Mouse (Mus musculus) frontal cortex, postnatal 25 days (tissue): ENCODE measurements around the gene Sgip1.

ENCODE experiments used
- DNase-seq, 2 experiments: peaks; one replicate each; pipeline ENCODE4 v3.0.0; 2022; ENCODE audit warnings: low spot score in 2 of 2

The Sgip1 gene

DNA sequence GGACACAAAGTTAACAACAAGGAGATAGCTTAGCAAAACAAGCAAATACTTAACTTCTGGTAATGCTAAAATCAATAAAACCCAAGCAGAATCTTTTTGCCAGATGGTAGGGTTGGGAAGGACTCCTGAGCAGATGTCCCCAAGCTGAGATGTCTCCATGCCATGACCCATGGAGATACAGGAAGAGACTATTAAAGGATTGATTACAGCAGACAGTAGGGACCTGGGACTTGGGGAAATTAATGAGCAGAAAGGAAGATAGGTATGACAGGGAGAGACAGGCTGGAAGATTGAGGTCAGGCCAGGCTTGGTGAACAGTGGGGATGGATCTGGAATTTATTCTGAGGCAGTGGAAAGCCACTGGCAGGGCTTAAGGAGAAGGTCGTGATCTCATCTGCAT, 33.5 kb downstream of the Sgip1 start:
- DNase-seq = no peak

DNA sequence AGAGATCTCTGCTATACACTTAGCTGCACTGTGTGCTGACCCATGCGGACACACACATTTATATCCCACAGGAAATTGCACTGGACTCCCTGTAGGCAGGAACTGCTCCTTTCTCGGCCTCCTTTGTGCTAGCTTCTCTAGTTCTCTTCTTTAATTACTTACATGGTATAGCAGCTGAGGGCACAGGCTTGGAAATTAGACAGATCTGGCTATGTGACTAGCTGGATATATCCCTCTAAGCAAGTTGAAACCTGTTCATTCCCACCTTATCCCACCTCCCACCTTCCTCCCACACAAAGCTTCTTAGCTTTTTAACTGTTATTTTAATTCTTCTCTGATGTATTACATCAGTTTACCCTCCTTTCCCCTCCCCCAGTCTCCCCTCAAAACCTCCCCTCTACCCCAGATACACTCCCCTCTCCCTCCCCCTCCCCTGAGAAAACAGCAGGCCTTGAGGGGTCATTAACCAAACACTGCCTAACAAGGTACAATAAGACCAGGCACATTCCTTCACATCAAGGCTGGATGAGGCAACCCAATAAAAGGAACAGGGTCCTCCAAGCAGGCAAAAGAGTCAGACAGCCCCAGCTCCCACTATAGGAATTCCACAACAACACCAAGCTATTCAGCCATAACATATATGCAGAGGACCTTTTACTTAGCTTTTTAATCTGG, 34.6 kb downstream of the Sgip1 start:
- DNase-seq = no peak

DNA sequence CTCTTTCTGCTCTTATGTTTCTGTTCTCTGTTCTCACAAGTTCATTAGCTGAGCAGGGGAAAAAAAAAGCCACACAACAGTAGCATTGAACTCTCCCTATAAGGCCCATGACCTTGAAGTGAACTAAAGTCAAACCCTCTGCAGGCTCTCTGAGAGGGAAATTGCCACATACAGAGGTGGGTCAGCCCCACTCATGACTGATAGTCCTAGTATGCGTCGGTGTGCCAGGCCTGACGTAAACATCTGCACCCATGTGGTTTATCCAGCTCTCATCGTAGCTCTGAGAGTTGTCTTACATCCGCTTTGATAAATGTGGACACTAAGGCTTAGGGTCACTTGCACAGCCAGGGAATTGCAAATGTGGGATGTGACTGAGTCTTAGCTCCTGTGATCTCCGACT, 38.8 kb downstream of the Sgip1 start:
- DNase-seq = no peak

DNA sequence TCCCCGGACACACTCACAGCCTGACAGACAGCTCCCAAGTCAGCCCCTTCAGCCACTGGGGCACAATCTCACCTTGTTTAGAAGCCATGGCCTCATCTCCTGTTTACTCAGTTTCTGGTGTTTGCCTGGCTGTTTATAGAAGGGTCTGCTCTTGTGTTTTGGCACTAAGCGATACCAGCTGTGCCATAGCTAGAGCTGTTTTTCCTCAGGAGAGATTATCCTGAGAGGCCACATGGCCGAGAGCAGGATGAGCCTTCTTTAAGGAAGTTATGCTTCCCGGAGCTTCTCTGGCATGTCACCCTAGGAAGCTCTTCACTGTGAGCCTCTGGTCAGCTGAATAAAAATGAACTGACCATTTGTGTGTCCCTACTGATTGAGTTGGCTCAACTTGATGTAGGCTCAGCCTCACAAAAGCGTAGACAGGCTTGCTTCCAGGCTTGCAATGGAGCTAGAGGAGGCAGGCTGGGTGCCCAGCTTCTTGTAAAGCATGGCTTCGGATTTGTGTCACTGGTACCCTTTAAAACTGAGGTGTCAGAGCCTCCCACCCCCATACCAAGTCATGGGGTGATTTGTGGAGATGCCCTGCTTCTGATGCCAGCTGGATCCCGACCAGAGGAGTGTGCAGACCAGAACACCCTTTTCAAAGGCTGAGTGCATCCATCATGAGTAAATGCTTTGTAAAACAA, 42.1 kb downstream of the Sgip1 start:
- DNase-seq = no peak

DNA sequence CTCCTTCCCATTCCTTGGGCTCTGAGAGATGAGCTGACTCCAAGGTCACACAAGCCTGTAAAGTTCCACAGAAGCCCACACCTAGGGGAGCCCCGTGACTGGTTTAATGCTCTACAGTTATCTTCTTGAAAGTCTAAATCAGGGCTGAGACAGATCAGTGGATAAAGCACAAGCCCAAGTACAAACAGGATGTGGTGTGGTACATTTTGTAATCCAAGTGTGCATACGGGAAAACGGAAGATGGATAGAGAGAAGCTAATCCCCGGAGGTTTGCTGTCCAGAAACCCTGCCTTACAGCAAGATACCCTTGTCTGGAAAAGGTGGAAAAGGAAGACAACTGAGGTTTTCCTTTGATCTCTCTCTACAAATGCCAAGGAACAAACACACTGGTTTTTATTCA, 44.1 kb downstream of the Sgip1 start:
- DNase-seq = no peak

DNA sequence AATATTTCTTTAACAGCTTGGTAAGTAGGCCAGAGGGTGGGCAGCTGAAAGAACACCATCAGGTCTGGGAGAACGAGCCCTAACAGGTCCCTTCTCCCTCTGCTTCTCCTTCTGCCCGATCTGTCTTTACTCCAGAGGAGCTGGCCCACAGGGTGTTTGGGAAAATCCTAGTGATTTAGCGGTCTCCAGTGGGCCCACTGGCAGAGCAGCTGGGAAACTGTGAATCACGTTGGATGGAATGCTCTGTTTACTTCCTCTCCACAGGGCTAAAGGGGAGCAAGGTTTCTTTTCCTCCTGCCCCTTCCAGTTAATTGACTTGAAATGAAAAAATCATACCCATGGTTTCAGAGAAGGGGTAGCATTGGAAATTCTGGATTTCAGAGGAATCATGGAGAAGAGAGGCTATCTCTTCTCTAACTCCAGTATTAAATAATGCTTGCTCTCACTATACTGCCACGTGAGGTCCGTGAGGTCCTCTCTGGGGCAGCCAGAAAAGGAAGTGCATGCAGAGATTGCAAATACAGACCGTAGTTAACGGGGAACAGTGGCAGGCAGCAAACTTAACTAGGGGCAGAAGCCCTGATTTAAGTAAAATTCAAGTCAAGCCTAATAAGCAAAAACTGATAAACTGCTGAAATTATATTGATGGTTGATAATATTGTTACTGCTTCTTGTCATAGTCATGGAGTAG, 51.1 kb downstream of the Sgip1 start:
- no peak for DNase-seq

DNA sequence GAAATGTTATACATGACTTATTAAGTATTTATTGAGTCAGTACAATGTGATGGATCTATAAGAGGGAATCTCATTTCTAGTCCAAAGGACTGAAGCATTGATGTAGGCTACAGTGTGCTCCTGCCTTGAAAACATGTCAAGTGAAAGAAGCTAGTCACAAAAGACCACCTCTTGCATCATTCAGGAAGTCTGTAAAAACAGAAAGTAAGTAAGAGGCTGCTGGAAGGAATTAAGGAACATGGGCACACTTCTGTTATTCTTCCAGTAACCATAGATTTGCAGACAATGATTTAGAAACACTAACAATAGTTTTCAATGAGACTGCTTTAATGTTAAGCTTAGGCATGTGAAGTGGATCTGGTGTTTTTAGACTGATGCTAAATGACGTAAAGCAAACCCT, 60.4 kb downstream of the Sgip1 start:
- DNase-seq = no peak

DNA sequence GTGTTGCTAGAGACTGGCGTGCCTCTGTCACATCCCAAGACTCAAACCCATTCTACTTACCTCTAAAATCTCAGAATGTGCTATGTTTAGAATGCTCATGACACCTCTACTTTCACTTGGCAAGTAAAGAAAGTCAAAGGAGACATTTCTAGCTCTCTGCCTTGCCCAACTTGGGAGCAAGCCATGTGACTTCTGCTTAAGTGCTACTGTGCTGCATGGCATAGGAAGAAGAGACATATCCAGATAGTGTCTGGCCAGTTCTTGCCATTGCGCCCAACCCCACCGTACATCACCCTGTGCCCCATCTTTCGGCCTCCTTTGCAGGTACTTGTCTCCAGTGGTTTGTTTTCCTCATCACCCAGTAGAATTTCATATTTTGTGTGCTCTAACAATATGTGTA, 60.8 kb downstream of the Sgip1 start:
- no peak for DNase-seq

DNA sequence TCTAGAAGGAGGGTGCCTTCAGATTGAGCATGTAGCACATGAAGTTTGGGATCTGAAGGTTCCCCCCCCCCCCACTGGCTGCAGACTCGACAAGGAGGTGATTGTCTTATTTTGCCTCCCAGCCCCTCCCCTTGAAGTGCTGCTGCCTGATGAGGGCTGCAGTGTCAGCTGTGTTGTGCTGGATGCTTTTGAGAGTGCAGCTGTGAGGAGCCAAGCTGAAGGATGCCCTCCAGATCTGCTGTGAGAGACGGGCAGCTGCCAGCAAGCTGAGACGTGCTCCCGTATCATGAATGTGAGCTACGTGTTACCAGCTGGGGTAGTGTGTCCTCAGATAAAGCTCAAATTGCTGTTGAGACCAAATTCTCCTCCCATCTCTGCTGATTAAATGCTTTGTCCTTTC, 63.5 kb downstream of the Sgip1 start:
- DNase-seq = no peak

DNA sequence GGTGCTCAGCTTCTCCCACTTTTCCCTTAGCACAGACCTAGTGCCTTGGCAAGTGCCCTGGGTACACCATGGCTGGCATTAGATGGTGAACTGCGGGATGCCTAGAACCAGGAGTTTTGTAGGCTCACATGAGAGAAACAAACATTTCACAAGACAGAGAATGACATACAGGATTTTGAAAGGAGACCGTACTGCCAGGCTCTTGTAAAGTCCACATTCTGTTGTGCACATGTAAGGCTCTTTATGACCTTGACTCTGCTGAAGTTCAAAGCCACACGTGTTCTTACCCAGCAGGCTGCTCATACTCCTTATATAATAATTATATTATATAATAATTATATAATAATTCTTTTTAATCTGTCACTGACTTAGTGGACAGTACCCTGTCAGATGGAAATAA, 65.9 kb downstream of the Sgip1 start:
- no peak for DNase-seq

DNA sequence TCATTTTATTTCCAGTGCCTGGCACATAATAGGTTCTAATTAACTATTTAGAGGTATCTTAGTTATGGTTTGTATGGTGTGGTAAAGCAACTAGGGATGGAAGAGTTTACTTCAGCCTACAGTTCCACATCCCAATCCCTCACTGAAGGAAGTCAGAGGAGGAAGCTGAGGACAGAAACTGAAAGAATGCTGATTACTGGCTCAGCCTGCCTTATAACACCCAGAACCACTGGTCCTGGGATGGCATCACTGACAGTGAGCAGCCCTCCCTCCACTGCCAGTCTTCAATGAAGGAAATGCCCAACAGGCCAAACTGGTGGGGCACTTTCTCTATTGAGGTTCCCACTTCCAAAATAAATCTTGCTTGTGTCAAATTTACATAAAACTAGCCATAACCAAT, 67.2 kb downstream of the Sgip1 start:
- no peak for DNase-seq

DNA sequence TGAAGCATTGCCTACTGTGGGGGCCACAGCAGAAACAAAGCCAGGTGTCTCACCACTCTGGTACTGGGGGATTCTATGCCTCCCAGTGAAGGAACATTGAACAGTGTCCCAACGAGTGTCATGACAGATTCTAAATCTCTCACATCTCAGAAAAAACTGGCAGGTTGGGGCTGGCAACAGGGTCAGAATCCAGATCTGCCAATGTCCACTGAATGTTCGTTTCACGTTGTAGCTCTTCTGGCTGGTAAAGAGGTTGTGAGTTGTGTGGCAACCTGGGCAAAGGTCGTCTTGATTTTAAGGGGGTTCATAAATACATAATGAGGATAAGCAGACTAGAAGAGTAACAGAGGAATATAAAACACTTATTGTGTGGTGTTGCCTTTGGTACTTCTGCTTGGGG, 68.2 kb downstream of the Sgip1 start:
- no peak for DNase-seq

DNA sequence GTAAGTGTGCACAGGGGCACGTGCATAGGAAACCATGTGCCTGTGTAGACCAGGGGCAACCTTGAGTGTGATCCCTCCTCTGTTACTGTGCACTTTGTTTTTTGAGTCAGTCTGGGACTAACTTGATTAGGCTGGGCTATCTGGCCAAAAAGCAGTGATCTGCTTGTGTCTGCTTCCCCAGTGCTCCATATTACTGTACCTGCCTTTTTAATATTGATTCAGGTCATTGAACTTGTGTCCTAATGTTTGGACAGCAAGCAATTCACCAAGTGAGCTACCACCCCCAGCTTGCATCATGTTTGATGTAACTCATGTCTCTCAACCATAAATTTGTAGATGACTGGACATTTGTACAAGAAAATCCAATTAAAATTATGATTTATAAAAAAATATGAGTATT, 69.2 kb downstream of the Sgip1 start:
- no peak for DNase-seq

DNA sequence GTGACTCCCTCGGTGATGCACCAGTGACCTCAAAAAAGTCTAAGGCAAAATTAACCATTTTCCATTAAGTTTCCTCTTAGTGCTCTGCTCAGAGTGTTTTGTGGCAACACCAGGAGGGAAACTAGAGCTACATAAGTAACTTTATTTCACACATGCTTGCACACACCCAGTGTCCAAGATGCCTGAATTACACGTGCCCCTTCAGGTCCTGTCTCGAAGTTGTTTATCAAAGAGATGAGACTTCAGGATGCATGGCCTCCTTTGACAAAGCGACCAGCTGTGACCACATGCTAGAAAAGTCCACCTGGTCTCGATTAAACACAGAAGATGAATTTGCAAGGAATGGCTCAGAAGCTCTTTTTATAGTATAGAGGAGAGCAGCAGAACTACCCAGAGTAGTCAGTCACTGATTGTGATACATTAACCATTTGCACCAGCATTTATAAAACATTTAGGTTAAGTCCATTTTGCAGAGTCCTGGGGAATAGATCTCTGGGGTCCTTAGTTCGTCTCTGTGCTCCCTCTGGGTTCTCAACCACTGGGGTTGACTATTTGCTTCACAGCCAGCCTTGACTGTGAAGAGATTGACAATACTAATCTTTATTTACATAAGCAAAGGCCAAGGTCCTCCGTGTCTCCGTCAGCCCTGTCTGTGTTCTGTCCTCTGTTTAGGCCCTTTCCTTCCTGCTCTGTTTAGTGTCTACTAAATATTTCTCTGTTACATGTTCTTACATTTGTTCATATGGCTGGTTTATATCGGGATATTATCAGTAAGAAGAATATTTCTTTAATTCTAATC, 70.1 kb downstream of the Sgip1 start:
- no peak for DNase-seq

DNA sequence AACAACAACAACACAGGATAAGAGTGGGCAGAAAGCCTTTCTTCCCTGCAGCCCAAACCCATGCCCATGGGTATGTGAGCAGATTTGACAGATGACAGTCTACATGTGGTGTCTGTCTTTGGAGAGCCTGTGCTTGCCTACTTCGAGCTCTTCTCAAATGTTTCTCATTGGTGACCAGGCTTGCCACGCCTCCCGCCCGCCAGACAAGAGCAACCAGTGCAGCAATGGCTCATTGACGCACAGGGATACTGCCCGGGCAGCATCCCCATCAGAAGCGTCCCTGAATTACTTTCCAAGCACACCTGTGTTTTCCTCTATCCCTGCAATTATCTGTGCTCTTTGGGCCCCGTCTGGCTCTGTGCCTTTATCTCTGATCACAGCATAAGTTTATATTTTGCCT, 72.2 kb downstream of the Sgip1 start:
- no peak for DNase-seq

DNA sequence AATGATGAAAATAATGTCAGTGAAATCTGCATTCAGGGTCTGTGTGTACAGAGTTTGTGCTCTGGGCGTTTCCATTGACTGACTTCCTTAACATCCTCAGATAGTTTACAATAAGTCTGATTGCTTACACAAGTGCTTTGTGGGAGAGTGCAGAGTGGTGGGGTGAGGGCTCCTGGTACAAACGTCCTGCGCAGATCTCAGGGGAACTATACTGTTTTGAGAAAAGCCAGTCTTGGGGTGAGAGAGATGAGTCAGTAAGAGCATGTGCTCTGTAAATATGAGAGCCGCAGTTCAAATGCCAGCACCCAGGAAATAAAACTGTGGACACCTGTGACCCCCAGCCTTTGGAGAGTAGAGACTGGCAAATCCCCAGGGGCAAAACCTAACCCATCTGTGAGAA, 80.7 kb downstream of the Sgip1 start:
- no peak for DNase-seq

DNA sequence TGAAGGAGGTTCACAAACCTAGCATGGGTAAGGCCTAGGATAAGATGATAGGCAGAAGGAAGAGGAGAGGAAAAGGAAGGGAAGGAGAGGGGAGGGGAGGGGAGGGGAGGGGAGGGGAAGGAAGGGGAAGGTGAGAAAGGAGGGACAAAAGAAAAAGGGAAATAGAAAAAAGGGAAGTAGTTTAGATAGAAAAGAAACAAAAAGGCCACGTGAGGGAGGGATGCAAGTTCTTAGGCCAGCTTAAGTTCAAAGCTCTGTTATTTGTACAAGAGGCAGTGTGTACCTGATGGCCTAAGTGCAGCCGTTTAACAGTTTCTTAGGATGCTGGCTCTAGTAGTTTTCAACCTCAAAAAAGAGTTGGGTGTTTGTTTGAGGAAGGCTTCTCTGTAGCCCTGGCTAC, 83.4 kb downstream of the Sgip1 start:
- no peak for DNase-seq

DNA sequence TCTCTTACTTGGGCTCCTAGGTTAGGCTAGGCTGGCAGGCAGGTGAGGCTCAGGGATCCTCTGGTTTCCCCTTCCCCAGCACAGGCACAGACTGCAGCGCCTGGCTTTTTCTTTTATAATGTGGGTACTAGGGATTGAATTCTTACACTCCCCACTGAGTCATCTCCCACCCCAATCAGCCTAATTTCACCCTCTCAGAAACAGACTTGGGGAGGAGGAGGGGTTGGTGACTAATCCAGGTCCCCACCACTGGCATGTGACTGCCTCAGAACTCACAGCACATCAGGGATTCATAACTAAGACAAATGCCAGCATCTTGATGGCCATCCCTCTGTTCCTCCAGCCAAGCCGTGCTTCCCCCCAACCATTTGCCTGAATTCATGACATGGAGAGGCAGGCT, 85.1 kb downstream of the Sgip1 start:
- no peak for DNase-seq

DNA sequence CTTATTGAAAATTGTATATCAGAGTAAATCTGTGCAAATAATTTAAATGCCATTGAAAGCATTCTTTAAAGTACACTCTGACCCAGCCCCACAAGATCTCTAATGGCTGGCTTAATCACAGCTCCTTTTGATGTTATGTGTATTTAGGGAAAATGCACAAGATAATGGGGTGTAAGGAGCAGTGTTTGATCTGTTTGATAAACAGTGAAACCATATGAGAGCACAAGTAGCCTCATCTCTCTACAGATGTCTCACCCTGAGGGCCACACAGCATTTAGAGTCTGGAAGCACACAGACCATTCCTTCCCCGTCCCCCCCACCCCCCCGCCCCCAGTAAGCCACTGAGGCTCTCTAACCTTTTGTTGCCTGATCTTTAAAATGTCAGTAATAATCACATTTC, 87.4 kb downstream of the Sgip1 start:
- DNase-seq = no peak

DNA sequence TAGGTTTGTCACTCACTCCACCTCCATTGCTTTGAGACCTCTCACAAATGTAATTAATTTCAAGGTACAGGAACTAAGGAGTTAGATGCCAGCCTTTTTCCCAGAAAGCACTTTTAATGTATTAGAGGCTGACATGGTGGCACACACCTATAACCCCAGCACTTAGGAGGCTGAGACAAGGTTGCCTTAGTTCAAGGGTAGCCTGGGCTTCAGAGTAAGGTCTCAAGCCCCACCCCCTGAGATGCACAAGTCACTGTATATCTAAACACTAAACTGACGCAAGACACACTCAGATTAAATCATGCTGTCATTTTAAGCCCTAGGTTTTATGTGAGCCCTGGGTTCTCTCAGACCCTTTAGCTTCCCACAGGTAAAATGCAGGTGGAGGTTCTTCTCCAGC, 92.1 kb downstream of the Sgip1 start:
- DNase-seq = no peak

DNA sequence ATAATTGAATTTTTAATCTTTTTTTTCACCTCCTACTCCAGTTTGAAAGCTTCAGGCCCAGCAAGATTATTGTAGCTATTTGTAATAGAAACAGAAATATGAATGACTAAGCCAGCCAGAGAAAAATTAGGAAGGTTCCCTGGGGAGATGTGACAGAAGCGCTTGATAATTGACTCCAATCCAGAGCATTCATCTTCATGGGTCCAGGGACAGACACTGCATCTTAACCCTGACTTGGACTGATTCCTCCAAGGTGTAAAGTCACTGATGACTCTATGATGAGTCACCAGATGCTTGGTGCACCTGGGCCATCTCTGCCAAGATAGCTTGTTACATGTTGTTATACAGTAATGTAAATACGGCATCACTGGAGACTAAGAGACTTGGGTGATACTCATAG, 92.6 kb downstream of the Sgip1 start:
- no peak for DNase-seq

DNA sequence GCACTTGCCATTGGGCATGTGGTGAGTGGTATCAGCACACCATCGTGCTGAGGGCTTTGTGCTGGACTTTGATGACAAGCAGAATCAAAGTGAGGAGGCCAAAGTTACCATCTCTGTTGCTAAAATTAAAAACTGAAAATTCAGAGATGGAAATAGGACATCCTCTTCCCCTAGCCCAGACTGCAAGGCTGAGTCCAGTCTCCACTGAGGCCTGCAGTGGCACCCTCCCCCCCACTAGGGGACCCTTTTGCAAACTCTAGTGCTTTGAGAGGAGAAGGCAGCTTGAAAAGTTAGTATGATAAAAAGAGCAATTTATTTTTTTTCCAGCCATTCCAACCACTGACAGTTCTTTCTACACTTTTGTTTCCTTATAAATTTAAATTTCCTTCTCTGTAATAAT, 93.6 kb downstream of the Sgip1 start:
- no peak for DNase-seq
